Mouse (Mus musculus) cerebellum, adult 8-10 months (tissue): ENCODE measurements around the gene Ap3d1.

Source experiments
- DNase-seq: peaks from one replicate; pipeline ENCODE4 v3.0.0; 2022

The Ap3d1 gene

GRCm38 (mm10) chr10:80756967-80757366 lies 14.9 kb upstream of the Ap3d1 start:
- DNase-seq, result peak; percentile 52

- DNase-seq, result no peak
These were observed 14.4 kb upstream of the Ap3d1 start for GRCm38 (mm10) chr10:80756509-80756908.

- no peak for DNase-seq
These were observed 14.0 kb upstream of the Ap3d1 start for GRCm38 (mm10) chr10:80756099-80756498.

- DNase-seq, result no peak
These were observed 13.4 kb upstream of the Ap3d1 start for GRCm38 (mm10) chr10:80755291-80756015.

GRCm38 (mm10) chr10:80754594-80755290 lies 12.7 kb upstream of the Ap3d1 start, which contains the start of gene Dot1l:
TSS of gene Dot1l (plus strand) at chr10:80755206.
- DNase-seq, result peak; percentile 98

- no peak for DNase-seq
These were observed 10.1 kb upstream of the Ap3d1 start for GRCm38 (mm10) chr10:80752079-80752625.

GRCm38 (mm10) chr10:80751188-80751832 lies 9.2 kb upstream of the Ap3d1 start:
- peak; percentile 51 for DNase-seq

- DNase-seq, result no peak
These were observed 6.5 kb upstream of the Ap3d1 start for GRCm38 (mm10) chr10:80748609-80749008.

GRCm38 (mm10) chr10:80747410-80747809 lies 5.3 kb upstream of the Ap3d1 start:
- DNase-seq, result peak; percentile 83

GRCm38 (mm10) chr10:80744262-80744661 lies 2.2 kb upstream of the Ap3d1 start:
- DNase-seq, result no peak

- peak; percentile 53 for DNase-seq
These were observed 357 bp downstream of the Ap3d1 start for GRCm38 (mm10) chr10:80741634-80742179.

- no peak for DNase-seq
These were observed 918 bp downstream of the Ap3d1 start for GRCm38 (mm10) chr10:80741146-80741545.

GRCm38 (mm10) chr10:80738657-80739056 lies 3.4 kb downstream of the Ap3d1 start:
- DNase-seq, result no peak

GRCm38 (mm10) chr10:80736731-80737130 lies 5.3 kb downstream of the Ap3d1 start:
- DNase-seq, result peak; percentile 56

- DNase-seq, result no peak
These were observed 9.4 kb downstream of the Ap3d1 start for GRCm38 (mm10) chr10:80732611-80733101.

- no peak for DNase-seq
These were observed 14.5 kb downstream of the Ap3d1 start for GRCm38 (mm10) chr10:80727369-80728127.

GRCm38 (mm10) chr10:80717281-80717680 lies 24.8 kb downstream of the Ap3d1 start:
- DNase-seq, result no peak

- DNase-seq, result no peak
These were observed 31.2 kb downstream of the Ap3d1 start for GRCm38 (mm10) chr10:80710834-80711233.

- no peak for DNase-seq
These were observed 36.6 kb downstream of the Ap3d1 start for GRCm38 (mm10) chr10:80705479-80705878.

GRCm38 (mm10) chr10:80705033-80705432 lies 37.0 kb downstream of the Ap3d1 start:
- no peak for DNase-seq

GRCm38 (mm10) chr10:80704418-80704817 lies 37.6 kb downstream of the Ap3d1 start:
- no peak for DNase-seq

GRCm38 (mm10) chr10:80703643-80704042 lies 38.4 kb downstream of the Ap3d1 start:
- DNase-seq, result no peak
